Mouse (Mus musculus): ENCODE data around the gene Rtp3. TPM values are rescaled to one million over a fixed set of nuclear protein-coding genes. Genes with fewer than 3 reads are reported as not detected.

Gene Rtp3
- polyA plus RNA-seq, 1 experiment from 2014 or later = not detected

- no peak overlapping the region for H3K4me2 ChIP-seq
- H3K9me3 ChIP-seq (replicated peaks) = no peaks in the 10 kb centered on the region
- WGBS = 86% methylated on average over 7 of the region's 7 CpGs
- H3K9ac ChIP-seq = no peak overlapping the region
- no peaks in the 10 kb centered on the region for H3K27me3 ChIP-seq
- H3K4me3 ChIP-seq = no peak overlapping the region
- H3K27ac ChIP-seq = no peak overlapping the region
- no peaks in the 10 kb centered on the region for H3K36me3 ChIP-seq (ENCODE audit: poor library complexity, severe bottlenecking)
- no peak for ATAC-seq
- H3K4me1 ChIP-seq = no peaks in the 10 kb centered on the region
These were observed 54.4 kb downstream of the Rtp3 start for GRCm38 (mm10) chr9:110935941-110936340.

Other genes starting within 250 kb of the Rtp3 start
- gene Myl3, start 248.7 kb downstream of the Rtp3 start, polyA plus RNA-seq (2015; fragmentation: Nextera tagmentation; extraction: Ambion mirVana) = 0.40 and 1.8 TPM in 2 replicates
- gene Pth1r, start 243.4 kb downstream of the Rtp3 start, polyA plus RNA-seq (2015; fragmentation: Nextera tagmentation; extraction: Ambion mirVana) = 5.5 and 5.9 TPM in 2 replicates
- not detected in 2 replicates for gene Prss42, start 192.4 kb downstream of the Rtp3 start, polyA plus RNA-seq (2015; fragmentation: Nextera tagmentation; extraction: Ambion mirVana)
- not detected in 2 replicates for gene Prss44, start 176.6 kb downstream of the Rtp3 start, polyA plus RNA-seq (2015; fragmentation: Nextera tagmentation; extraction: Ambion mirVana)
- gene Prss43, start 163.9 kb downstream of the Rtp3 start, polyA plus RNA-seq (2015; fragmentation: Nextera tagmentation; extraction: Ambion mirVana) = not detected in 2 replicates
- gene Prss45, start 156.0 kb downstream of the Rtp3 start, polyA plus RNA-seq (2015; fragmentation: Nextera tagmentation; extraction: Ambion mirVana) = not detected in 2 replicates
- gene Prss46, start 146.1 kb downstream of the Rtp3 start, polyA plus RNA-seq (2015; fragmentation: Nextera tagmentation; extraction: Ambion mirVana) = not detected in 2 replicates
- gene Prss50, start 132.6 kb downstream of the Rtp3 start, polyA plus RNA-seq (2015; fragmentation: Nextera tagmentation; extraction: Ambion mirVana) = 0.11 and 0.15 TPM in 2 replicates
- gene Als2cl, start 110.7 kb downstream of the Rtp3 start, polyA plus RNA-seq (2015; fragmentation: Nextera tagmentation; extraction: Ambion mirVana) = 0.62 and 0.90 TPM in 2 replicates
- gene Tmie, start 110.5 kb downstream of the Rtp3 start, polyA plus RNA-seq (2015; fragmentation: Nextera tagmentation; extraction: Ambion mirVana) = 0.16 and 0.22 TPM in 2 replicates
- not detected in 2 replicates for gene Fam240a, start 73.7 kb downstream of the Rtp3 start, polyA plus RNA-seq (2015; fragmentation: Nextera tagmentation; extraction: Ambion mirVana)
- gene Tdgf1, start 44.4 kb downstream of the Rtp3 start, polyA plus RNA-seq (2015; fragmentation: Nextera tagmentation; extraction: Ambion mirVana) = not detected in 2 replicates
- gene Lrrc2, start 39.0 kb downstream of the Rtp3 start, polyA plus RNA-seq (2015; fragmentation: Nextera tagmentation; extraction: Ambion mirVana) = 0.13 and 0.34 TPM in 2 replicates
- 0.81 TPM in 1 of 2 replicates, not detected in the other for gene Ltf, start 28.7 kb upstream of the Rtp3 start, polyA plus RNA-seq (2015; fragmentation: Nextera tagmentation; extraction: Ambion mirVana)
- 0.65 and 0.81 TPM in 2 replicates for gene Ccrl2, start 66.9 kb upstream of the Rtp3 start, polyA plus RNA-seq (2015; fragmentation: Nextera tagmentation; extraction: Ambion mirVana)
- 40.4 and 42.1 TPM in 2 replicates for gene Lrrfip2, start 127.0 kb upstream of the Rtp3 start, polyA plus RNA-seq (2015; fragmentation: Nextera tagmentation; extraction: Ambion mirVana)

Data from forebrain, embryonic 13.5 days (tissue).